ENCODE assay signal across 16 mouse cellular contexts in the genomic region with DNA sequence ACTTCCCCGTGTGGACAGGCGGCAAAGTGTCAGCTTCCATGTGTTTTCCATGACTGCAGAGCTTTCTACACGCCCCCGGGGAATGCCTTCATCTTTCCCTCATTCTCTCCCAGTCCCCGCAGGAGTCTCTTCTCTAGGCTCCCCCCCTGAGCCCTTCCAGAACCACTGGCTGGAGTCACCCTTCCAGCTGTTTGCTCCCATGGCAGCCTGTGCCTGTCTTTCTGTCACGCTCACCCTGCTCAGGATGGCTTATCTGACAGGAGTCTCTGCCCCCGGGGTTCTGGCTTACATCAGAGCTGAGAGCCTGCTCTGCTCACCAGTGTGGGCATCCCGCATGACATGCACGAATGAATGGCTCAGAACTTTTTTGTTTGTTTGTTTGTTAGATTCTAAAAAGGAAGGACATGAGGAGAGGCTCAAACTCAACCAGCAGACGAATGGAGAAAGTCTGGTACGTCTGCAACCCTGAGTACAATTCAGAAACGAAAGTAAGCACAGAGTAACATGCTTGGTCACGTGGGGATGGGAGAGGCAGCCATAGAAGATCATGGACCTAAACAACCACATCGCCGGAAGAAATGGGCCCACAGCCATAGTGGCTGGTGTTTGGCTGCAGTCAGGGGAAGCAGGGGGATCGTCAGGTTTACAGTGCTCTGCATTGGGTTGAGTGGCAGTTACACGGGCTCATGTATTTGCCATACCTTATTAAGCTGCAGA. TPM values are rescaled to one million over a fixed set of nuclear protein-coding genes. Genes with fewer than 3 reads are reported as not detected.
DNase-seq lines count a peak whose midpoint lies in the region; ATAC-seq and TF ChIP-seq lines count a peak whose summit lies in the region.
"Had no signal": no experiment of that assay in that cellular context is flagged by ENCODE, and none has a peak within 500 bp of the region (broad histone marks: within the 10 kb centered on the region; RNA-seq: fewer than 3 reads in every experiment).

No protein-coding gene starts in this region.

- no peaks in the 10 kb centered on the region for H3K79me2 ChIP-seq in C2C12 (ENCODE audit: control insufficient read depth, insufficient read depth)

- H3K36me3 ChIP-seq in heart, embryonic 13.5 days = no peaks in the 10 kb centered on the region
- no peaks in the 10 kb centered on the region for H3K36me3 ChIP-seq in C2C12 (ENCODE audit: control insufficient read depth, insufficient read depth)
- no peaks in the 10 kb centered on the region for H3K36me3 ChIP-seq in intestine, embryonic 16.5 days (ENCODE audit: control insufficient read depth, insufficient read depth, low read length)
- H3K36me3 ChIP-seq: limb, embryonic 12.5 days had no signal

- TF ChIP-seq CTCF in C2C12 (IDR thresholded peaks at IDR 0.05; ENCODE audit: control insufficient read depth, insufficient read depth, insufficient read length) = no peak

- no peak overlapping the region for H3ac ChIP-seq in C2C12 (ENCODE audit: control insufficient read depth, insufficient read length, low read depth)

- 21% methylated on average over 17 of the region's 17 CpGs for WGBS in heart, embryonic 13.5 days
- WGBS in intestine, embryonic 16.5 days = 45% methylated on average over 17 of the region's 17 CpGs

- peaks cover 52% of the 10 kb centered on the region for H3K4me1 ChIP-seq in heart, embryonic 13.5 days
- H3K4me1 ChIP-seq in brown adipose tissue, adult 24 weeks (ENCODE audit: control insufficient read depth, insufficient read depth, insufficient read length, low read length) = no peaks in the 10 kb centered on the region
- H3K4me1 ChIP-seq in intestine, embryonic 16.5 days (ENCODE audit: control insufficient read depth, insufficient read depth, low read length) = peaks cover 3% of the 10 kb centered on the region; the same call in 1 of the 2 replicates

- peak overlapping the region; percentile 60 for H3K4me2 ChIP-seq in heart, embryonic 13.5 days
- H3K4me2 ChIP-seq in intestine, embryonic 16.5 days (ENCODE audit: low read depth, low read length) = peak overlapping the region; percentile 10
- H3K4me2 ChIP-seq: limb, embryonic 12.5 days; midbrain, embryonic 11.5 days had no signal

- peak overlapping the region; percentile 43 for H3K27ac ChIP-seq in heart, embryonic 13.5 days (replicated peaks)
- no peak overlapping the region for H3K27ac ChIP-seq in brown adipose tissue, adult 24 weeks (replicated peaks; ENCODE audit: low read depth, low read length)
- H3K27ac ChIP-seq in intestine, embryonic 16.5 days (ENCODE audit: low read length) = peak overlapping the region; percentile 8; the same call in 1 of the 2 replicates
- H3K27ac ChIP-seq: limb, embryonic 12.5 days had no signal

- peak overlapping the region; percentile 41 for H3K4me3 ChIP-seq in heart, embryonic 13.5 days
- peak overlapping the region; percentile 21 for H3K4me3 ChIP-seq in C2C12 (ENCODE audit: insufficient read depth, poor library complexity, severe bottlenecking)
- H3K4me3 ChIP-seq in brown adipose tissue, adult 24 weeks (ENCODE audit: insufficient read depth, low read depth, low read length) = peak overlapping the region; percentile 10
- H3K4me3 ChIP-seq in intestine, embryonic 16.5 days (ENCODE audit: low read length) = peak overlapping the region; percentile 6; the same call in 1 of the 2 replicates
- H3K4me3 ChIP-seq: limb, embryonic 12.5 days had no signal

- no peaks in the 10 kb centered on the region for H3K27me3 ChIP-seq in heart, embryonic 13.5 days (replicated peaks)
- no peaks in the 10 kb centered on the region for H3K27me3 ChIP-seq in C2C12 (ENCODE audit: control insufficient read depth, insufficient read depth, insufficient read length)
- no peaks in the 10 kb centered on the region for H3K27me3 ChIP-seq in intestine, embryonic 16.5 days (replicated peaks; ENCODE audit: control insufficient read depth, insufficient read depth, low read length)

- no peak for DNase-seq in heart, postnatal 25 days (ENCODE audit: low spot score)
- no peak for DNase-seq in embryo, embryonic 9.5 days (ENCODE audit: extremely low spot score)
- DNase-seq in kidney, postnatal 14 days = no peak
- DNase-seq in ovary, postnatal 10 days (ENCODE audit: low spot score) = no peak
- DNase-seq: cerebellum, adult 8-10 months; kidney, adult 11 months; kidney, postnatal 36 days; thymus, postnatal 4 days had no signal

- H3K79me3 ChIP-seq in C2C12 (ENCODE audit: low read depth) = no peaks in the 10 kb centered on the region

- H3K9ac ChIP-seq in heart, embryonic 13.5 days = peak overlapping the region; percentile 17; the same call in 1 of the 2 replicates
- H3K9ac ChIP-seq in intestine, embryonic 16.5 days (ENCODE audit: low read depth, low read length) = peak overlapping the region; percentile 24; the same call in 1 of the 2 replicates
- H3K9ac ChIP-seq: limb, embryonic 12.5 days had no signal

- no peak for ATAC-seq in heart, embryonic 13.5 days (ENCODE audit: extremely low read depth, insufficient number of reproducible peaks, low FRiP score, low TSS enrichment)
- ATAC-seq in intestine, embryonic 16.5 days = no peak

- intact Hi-C loops in heart, postnatal 25 days (cut with DNase I) = no loop called here

- H3K9me3 ChIP-seq in heart, embryonic 13.5 days = 0 out of 2 replicates have a peak, but pooled peaks cover 7% of the 10 kb centered on the region
- no peaks in the 10 kb centered on the region for H3K9me3 ChIP-seq in intestine, embryonic 16.5 days (ENCODE audit: control insufficient read depth, low read length)
- H3K9me3 ChIP-seq: limb, embryonic 12.5 days had no signal

TF ChIP-seq in C2C12, 6 proteins besides CTCF, POLR2A, EP300 and RAD21:
- TF ChIP-seq MYOD1 (IDR thresholded peaks at IDR 0.05; ENCODE audit: control insufficient read depth, insufficient read length, low read depth) = no peak
- peak; percentile 90 for TF ChIP-seq USF1 (IDR thresholded peaks at IDR 0.05; ENCODE audit: low read depth)

RNA-seq across cellular contexts. Expression of a gene that starts 17.1 kb away (rescaled TPM):
- polyA plus RNA-seq in heart, embryonic 13.5 days (2015; fragmentation: Nextera tagmentation; extraction: Ambion mirVana) = 0.37 and 0.59 TPM in 2 replicates
- total RNA-seq in heart, postnatal 25 days (2021) = not detected
- 0.07 TPM for polyA plus RNA-seq in C2C12 (2012; fragmentation: generic; extraction: Trizol)
- not detected in 2 replicates for polyA plus RNA-seq in brown adipose tissue, adult 24 weeks (2012; ENCODE audit: insufficient read depth, insufficient read length, missing spikeins)
- 1.6 TPM in 2 replicates for polyA plus RNA-seq in intestine, embryonic 16.5 days (2015; fragmentation: Nextera tagmentation; extraction: Ambion mirVana)
- total RNA-seq: adrenal gland, adult 18-20 months had no signal
- polyA plus RNA-seq: liver, embryonic 16.5 days had no signal
